Mouse (Mus musculus): ENCODE data around the gene Hk3. TPM values are rescaled to one million over a fixed set of nuclear protein-coding genes. Genes with fewer than 3 reads are reported as not detected.

Hk3 gene
- polyA plus RNA-seq, 1 experiment = not detected

DNA sequence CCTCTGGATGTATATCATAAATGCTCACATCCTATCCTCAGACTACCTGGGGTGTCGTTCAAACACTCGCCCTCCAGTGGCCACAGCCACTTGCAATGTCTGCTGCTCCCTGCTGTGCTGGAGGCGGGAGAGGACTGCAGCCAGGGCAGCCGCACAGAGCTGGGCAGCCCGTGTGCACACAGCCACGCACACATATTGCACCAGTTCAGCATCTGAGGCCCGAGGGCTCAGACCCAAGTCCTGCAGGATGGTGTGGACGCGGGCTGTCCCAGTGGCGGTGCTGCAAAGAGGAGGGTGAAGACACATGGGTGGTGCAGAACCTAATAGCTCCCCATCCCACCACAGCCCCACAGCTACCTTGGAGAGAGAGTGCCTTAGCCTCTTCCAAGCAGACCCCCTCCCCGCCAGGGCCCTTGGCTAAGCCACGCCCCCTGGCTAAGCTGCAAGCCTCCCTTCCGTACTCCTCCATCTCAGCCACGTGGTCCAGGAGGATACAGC, 9.2 kb downstream of the Hk3 start:
- TF ChIP-seq GATA1 (IDR thresholded peaks at IDR 0.05; ENCODE audit: low read length) = no peak

DNA sequence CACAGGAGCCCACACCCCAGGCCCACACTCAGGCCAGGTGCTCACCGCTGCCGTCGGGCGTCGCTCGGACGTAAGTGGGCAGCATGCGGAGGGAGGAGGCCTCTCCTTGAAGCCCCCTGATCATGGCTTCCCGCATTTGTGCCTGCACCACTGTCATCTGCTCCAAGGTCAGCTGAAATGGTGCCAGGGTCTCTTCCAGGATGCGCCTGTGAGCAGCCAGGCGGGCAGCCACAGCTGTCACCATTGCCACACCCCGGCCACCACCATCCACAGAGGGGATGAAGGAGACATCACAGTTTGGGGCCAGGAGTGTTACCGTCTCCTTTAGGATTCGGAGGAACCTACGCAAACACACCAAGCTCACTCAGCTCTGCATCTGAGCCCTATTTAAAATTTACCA, 10.1 kb downstream of the Hk3 start:
- TF ChIP-seq GATA1 (IDR thresholded peaks at IDR 0.05; ENCODE audit: low read length) = no peak

DNA sequence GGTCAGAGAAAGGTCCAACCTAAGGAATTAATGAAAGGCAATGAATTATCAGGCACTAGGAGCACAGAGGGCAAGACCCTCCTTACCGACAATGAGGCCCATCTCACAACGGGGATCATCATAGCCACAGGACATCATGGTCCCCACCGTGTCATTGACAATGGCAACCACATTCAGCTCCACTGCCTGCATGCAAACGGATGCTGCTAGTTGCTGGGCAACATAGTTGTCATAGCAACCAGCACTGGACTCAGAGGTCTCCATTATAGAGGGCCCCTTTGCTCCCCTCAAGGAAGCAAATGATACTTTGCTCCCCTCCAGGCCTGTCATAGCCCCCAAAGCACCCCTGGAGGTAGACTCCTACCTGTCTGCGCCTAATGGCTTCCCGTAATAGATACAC, 12.6 kb downstream of the Hk3 start:
- no peak for TF ChIP-seq GATA1 (IDR thresholded peaks at IDR 0.05; ENCODE audit: low read length)

DNA sequence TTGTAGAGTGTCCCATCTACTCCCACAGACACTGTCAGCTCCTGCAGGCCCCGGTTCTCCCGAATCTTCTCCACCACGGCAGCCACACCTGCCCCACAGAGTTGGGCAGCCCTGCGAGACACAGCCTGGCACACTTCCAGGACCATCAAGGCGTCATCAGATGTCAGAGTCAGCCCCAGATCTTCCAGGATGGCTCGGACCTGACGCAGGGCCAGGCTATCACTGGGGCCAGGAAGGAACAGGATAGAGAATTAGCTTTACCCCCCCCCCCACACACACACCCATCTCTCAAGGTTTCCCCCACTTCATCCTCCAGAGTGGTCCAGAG, 14.8 kb downstream of the Hk3 start:
- no peak for TF ChIP-seq GATA1 (IDR thresholded peaks at IDR 0.05; ENCODE audit: low read length)

DNA sequence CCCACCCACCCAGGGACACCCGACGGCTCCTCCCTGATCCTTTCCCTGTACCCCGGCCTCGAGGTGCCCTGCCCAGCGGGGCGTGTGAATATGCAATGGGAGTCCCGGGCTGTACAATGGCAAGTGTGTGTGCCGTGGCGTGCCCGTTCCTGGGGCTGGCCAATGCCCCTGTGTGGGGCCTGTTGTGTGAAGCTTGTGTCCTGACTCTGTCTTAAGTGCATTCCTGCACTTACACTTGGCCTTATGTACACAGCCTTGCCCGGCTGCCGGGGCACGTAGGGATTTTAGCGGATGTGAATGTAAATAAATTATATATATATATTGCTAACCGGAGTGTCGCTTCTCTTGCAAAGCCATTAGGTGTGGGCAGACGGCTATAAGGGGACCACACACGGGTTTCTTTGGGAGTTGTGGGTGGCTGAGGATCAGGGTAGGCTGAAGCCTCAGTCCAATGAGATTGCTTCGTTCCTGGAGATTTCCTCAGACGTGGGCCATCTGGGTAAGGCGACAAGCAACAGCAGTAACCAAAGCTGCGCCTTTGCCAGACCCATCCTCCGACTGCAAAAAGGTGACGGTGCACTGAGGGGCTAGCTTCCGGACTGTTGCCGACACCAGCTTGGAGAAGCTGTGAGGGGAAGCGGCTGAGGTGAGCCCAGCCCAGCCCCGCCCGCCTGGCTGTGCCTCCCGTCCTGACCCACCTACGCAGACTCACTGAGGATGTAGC, 15.3 kb downstream of the Hk3 start:
- TF ChIP-seq GATA1 (IDR thresholded peaks at IDR 0.05; ENCODE audit: low read length) = no peak

DNA sequence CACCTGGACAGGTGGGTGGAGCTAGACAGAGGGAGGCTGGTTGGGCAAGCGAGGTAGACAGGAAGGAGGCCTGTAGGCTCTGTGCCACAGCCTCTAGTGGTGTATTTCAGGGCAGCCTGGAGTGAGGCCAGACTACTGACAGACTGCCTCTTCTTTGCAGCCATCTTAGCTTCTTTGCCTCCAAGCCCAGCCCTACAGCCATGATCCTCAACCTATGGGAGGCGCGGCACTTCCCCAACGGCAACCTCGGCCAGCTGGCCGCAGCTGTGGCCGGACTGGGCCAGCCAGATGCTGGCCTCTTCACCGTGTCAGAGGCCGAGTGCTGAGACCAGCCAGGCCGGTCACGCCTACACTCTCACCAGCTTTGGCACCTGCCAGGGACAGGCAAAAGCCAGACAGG, 16.5 kb downstream of the Hk3 start:
- no peak for TF ChIP-seq GATA1 (IDR thresholded peaks at IDR 0.05; ENCODE audit: low read length)

DNA sequence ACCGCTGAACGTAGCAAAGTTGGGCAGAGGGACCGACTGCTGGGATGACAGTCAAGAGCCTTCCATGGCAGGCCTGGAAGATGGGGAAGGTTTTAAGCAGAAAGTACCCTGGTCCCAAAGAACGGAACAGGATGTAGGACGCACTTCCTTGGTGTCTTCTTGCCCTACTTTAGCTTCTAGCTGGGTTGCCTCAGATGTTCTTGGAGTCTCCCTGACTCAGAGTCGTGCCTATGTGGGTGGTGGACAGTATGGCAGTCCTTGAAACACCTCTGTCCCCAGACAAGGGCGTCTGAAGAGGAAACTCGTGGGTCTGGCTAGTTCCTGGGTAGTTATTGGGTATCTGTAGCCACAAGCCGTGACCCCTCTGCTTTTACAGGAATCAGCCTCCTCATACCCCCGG, 19.1 kb downstream of the Hk3 start:
- TF ChIP-seq GATA1 (IDR thresholded peaks at IDR 0.05; ENCODE audit: low read length) = no peak

DNA sequence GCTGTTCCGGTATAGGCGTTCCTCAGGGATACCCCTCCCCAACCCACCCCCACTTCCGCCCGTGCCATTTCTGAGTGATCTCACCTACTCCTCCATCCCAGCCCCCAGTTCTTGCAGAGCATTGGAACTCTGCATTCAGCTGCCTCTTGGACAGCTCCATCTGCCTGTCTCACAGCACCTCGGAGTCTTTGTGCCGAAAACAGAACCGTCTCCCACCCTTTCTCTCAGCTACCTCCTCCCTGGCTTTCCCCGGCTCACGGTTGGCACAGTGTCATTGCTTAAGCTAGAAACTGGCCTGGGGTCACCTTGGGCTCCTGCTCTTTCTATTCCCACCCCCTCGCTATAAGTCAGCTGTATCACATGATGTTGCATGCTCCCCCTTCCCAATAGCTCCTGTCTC, 20.8 kb downstream of the Hk3 start:
- TF ChIP-seq GATA1 (IDR thresholded peaks at IDR 0.05; ENCODE audit: low read length) = no peak

DNA sequence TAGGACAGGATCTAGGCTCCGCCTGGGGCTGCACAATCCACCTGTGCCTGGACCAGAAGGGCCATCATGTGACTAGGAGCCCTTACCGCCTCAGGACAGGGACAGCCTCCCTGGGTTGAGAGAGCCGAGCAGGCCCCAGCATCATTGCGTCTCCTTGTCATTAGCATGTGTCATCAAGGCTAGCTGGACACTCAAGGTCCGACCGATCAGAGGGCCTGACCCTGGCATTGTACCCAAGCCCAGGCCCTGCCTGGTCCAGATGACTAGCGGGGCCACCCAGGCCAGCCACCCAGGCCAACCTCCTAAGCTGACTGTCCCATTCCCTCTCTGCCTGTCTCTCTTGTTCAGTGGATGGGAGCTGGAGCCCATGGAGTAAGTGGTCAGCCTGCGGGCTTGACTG, 23.6 kb downstream of the Hk3 start:
- TF ChIP-seq GATA1 (IDR thresholded peaks at IDR 0.05; ENCODE audit: low read length) = no peak

DNA sequence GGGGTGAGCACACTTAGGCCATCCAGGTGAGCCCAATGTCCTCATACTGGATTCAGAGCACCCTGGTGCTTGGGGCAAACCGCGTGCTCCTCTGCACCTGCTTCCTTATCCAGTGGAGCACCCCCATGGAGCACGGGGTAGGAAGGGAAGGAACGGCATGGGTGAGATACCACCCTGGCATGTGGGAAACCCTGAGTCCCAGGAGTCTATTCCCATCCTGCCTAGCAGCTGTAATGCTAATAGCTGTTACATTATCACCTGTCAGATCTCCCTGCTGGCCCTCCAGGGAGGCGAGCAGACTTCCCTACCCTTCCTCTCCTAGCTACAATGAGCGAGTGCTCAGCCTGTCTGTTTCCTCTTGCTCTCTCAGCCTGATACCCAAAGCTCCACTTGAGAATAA, 26.0 kb downstream of the Hk3 start:
- TF ChIP-seq GATA1 (IDR thresholded peaks at IDR 0.05; ENCODE audit: low read length) = no peak

DNA sequence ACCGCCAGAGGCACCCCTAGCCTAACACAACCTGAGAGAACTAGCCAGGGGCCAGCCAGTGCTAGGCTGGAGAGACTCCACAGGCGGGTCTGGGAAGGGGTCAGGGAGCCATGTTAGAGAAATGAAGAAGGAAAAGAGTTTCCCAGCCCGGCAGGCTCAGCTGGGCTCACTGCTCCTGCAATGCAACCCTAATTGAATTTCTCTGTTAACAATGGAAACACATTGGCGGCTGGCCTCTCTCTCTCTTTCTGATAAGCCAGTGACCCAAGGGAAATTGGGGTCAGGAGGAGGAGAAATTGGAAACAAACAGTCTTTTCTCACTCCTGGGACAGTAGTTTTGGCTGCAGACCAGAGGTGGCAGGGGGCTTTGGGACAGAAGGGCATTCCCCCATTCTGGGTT, 26.6 kb downstream of the Hk3 start:
- TF ChIP-seq GATA1 (IDR thresholded peaks at IDR 0.05; ENCODE audit: low read length) = no peak

DNA sequence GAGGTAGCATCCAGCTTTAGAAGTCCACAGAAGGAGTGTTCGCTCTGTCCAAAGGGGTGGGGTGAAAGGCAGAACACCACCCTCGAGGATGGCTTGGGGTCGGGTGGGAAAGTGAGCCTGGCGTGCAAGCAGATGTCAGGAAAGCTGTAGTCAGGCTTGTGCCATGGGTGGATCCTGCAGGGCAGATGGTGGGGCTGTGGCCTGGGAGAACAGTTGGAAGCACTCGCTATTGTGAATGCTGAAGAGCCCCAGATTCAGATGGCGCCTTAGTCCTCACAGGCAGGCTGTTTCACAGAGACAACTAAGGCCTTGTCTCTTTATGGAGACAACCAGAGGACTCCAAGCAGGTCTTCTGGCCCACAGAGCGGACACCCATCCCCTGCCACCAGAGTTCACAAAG, 29.0 kb downstream of the Hk3 start:
- TF ChIP-seq GATA1 (IDR thresholded peaks at IDR 0.05; ENCODE audit: low read length) = no peak

DNA sequence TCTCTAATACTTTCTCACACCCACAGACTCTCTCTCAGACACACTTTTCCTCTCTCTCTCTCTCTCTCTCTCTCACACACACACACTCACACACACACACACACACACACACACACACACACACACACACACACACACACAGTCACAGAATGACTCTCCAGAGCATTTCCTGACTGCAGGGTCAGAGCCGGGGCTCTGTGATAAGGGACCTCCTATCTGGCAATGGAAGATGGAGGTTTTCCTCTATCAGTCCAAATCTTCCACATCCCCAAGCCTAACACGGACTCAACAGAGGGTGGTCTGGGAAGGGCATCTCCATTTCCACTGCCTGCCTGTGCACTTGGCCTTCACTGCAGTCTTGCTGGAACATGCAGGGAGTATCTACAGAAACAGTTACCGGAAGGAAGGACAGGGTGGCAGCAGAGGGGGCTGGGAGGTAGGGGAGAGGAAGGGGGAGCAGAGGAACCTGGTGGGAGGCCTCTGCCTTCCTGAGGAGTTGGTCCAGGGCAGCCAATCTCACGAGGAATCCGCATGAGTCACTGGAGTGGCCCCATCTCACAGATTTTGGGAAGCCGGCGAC, 32.9 kb downstream of the Hk3 start:
- no peak for TF ChIP-seq GATA1 (IDR thresholded peaks at IDR 0.05; ENCODE audit: low read length)

DNA sequence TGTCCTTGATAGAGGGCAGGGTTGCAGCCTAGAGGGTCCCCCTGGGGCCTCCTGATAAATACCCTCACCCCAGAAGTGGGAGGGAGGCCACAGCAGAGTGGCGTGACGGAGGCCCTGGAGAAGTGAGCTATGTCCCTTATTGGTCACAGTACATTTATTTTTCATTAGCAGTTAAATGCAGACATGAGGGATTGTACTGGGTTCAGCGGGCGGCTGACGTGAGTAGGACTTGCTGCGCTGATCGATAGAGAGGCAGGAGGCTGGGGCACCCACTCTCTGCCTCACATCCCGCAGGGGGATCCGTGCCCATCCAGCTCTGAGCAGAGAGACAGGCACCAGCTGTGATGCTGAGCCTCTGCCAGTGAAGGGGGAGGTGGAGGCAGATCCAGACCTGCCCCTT, 33.8 kb downstream of the Hk3 start:
- no peak for TF ChIP-seq GATA1 (IDR thresholded peaks at IDR 0.05; ENCODE audit: low read length)

DNA sequence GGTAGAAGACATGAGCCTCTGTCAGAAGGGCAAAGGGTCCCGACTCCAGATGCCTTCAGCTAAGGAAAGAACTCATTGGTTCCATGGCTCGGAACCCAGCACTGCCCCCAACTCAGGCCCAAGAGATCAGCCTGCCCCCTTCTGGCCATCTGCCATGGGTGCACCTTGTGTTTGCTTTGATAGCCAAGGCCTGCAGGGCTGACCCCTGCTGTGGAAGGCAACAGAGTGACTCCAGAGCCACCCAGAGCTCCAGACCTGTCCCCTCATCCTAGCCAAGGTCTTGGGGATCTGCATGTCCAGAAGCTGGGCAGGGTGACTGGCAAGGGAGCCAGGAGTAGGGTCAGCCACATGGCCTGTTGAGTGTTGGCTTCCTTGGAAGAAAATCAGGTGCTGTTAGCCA, 37.6 kb downstream of the Hk3 start:
- no peak for TF ChIP-seq GATA1 (IDR thresholded peaks at IDR 0.05; ENCODE audit: low read length)

DNA sequence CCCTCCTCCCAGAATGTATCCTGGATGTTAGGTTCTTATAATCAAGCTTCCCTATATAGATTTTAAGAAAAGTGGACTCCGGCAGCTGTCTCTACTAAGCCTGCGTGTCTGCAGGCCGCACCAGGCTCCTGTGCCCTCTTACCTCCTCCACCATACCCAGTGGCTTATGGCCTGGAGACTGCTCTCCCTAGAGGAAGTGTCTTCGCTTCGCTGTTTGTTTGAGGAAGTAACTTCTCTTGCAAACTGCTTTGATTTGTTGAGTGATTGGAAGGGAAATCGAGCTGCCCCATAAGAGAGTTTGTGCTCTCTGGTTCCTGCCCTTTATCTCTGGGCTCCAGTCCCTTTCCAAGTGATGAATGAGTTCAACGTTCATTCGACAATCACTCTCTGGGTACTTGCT, 38.2 kb downstream of the Hk3 start:
- TF ChIP-seq GATA1 (IDR thresholded peaks at IDR 0.05; ENCODE audit: low read length) = no peak

DNA sequence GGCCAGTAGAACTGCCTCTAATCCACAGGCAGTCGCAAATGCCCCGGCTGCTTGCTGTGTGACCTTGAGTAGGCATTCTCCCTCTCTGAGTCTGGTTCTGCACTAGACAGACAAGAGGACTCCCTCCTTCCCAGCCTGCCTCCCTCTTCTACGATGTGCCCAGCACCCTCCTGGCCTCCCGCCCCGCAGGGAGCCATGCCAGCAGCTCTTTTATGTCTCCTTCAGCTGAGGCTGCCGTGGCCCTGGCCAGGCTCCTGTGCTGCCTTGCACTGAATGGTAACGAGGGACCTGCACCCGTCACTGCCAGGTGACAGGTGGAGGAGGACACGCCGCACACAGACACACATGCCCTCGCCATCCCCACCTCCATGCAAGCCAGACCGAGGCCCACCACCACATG, 40.2 kb downstream of the Hk3 start:
- no peak for TF ChIP-seq GATA1 (IDR thresholded peaks at IDR 0.05; ENCODE audit: low read length)

DNA sequence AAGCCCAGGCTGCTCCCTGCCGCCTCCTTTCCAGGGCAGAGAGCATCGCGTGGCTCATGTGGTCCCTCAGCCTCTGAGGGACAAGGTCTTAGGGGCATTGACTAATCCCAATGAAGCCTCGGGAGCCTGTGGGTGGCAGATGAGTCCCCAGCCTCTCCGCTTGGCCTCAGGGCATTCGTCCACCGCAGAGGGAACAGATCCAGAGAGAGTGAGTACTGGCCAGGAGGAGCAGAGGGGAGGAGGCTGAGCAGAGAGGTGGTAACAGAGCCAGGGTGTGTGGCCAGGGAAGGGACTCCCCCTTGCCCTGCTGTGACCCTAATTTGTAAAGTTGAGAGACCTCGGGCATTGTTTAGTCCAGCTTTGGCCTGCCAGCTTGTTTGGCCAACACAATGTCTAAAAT, 42.4 kb downstream of the Hk3 start:
- no peak for TF ChIP-seq GATA1 (IDR thresholded peaks at IDR 0.05; ENCODE audit: low read length)

All from G1E-ER4 (cell line).